Mouse (Mus musculus) adrenal gland, postnatal 4 days (tissue): Measurements from ENCODE around the gene Schip1. TPM values are rescaled to one million over a fixed set of nuclear protein-coding genes. Genes with fewer than 3 reads are reported as not detected.

ENCODE experiments used
- DNase-seq, 2 experiments: peaks; one replicate each; pipeline ENCODE4 v3.0.0; 2021 to 2022; ENCODE audit warnings: low spot score in 2 of 2, mixed read lengths in 2 of 2
- total RNA-seq, 2 experiments: library from RNA; stranded (reverse); gene quantifications; 2 replicates each; pipeline ENCODE4 v1.2.3; 2021

Schip1 gene
- total RNA-seq, 2 experiments from 2014 or later: 27.5 to 31.2 TPM

- DNase-seq: no peak
Observed at GRCm38 (mm10) chr3:68499532-68500152, 435.0 kb downstream of the Schip1 start.

- DNase-seq: no peak
Observed at GRCm38 (mm10) chr3:68504838-68505237, 440.2 kb downstream of the Schip1 start.

- no peak for DNase-seq
Observed at GRCm38 (mm10) chr3:68506769-68507318, 442.2 kb downstream of the Schip1 start.

- DNase-seq: peak in 1 of 2 experiments; percentile 29
Observed at GRCm38 (mm10) chr3:68508629-68509028, 444.0 kb downstream of the Schip1 start.

- no peak for DNase-seq
Observed at GRCm38 (mm10) chr3:68510872-68511271, 446.3 kb downstream of the Schip1 start.

- DNase-seq: no peak
Observed at GRCm38 (mm10) chr3:68511744-68512143, 447.1 kb downstream of the Schip1 start.

GRCm38 (mm10) chr3:68512327-68512726 is 447.7 kb downstream of the Schip1 start:
- DNase-seq: no peak

- no peak for DNase-seq
Observed at GRCm38 (mm10) chr3:68513340-68514119, 448.9 kb downstream of the Schip1 start.

- no peak for DNase-seq
Observed at GRCm38 (mm10) chr3:68514120-68514497, 449.5 kb downstream of the Schip1 start.

- no peak for DNase-seq
Observed at GRCm38 (mm10) chr3:68514717-68515116, 450.1 kb downstream of the Schip1 start.

- DNase-seq: no peak
Observed at GRCm38 (mm10) chr3:68516393-68517081, 451.9 kb downstream of the Schip1 start.

GRCm38 (mm10) chr3:68517236-68517635 is 452.6 kb downstream of the Schip1 start:
- no peak for DNase-seq

GRCm38 (mm10) chr3:68518041-68518440 is 453.4 kb downstream of the Schip1 start:
- no peak for DNase-seq

GRCm38 (mm10) chr3:68518586-68518985 is 454.0 kb downstream of the Schip1 start:
- DNase-seq: no peak

GRCm38 (mm10) chr3:68525361-68525878 is 460.8 kb downstream of the Schip1 start:
- DNase-seq: no peak

- DNase-seq: no peak
Observed at GRCm38 (mm10) chr3:68526416-68526815, 461.8 kb downstream of the Schip1 start.

GRCm38 (mm10) chr3:68527182-68527581 is 462.6 kb downstream of the Schip1 start:
- DNase-seq: no peak

GRCm38 (mm10) chr3:68531908-68532307 is 467.3 kb downstream of the Schip1 start:
- no peak for DNase-seq

- DNase-seq: no peak
Observed at GRCm38 (mm10) chr3:68534571-68535051, 470.0 kb downstream of the Schip1 start.

- DNase-seq: no peak
Observed at GRCm38 (mm10) chr3:68535160-68535728, 470.6 kb downstream of the Schip1 start.

- no peak for DNase-seq
Observed at GRCm38 (mm10) chr3:68536071-68536470, 471.5 kb downstream of the Schip1 start.
